Mouse (Mus musculus) kidney, embryonic 15.5 days (tissue): ENCODE results near the gene Dmgdh. TPM values are rescaled to one million over a fixed set of nuclear protein-coding genes. Genes with fewer than 3 reads are reported as not detected.

Experiments used
- ATAC-seq: fragments of 200-750 bp; cut with Nextera tagmentation; replicated peaks from 2 replicates; pipeline ENCODE4 v1.8.0; 2017; ENCODE audit warnings: moderate TSS enrichment; ENCODE audit not compliant: low FRiP score
- H3K27ac ChIP-seq: fragments of 300-500 bp; sonication (generic); 2 replicates; pipeline ENCODE4 v1.5.1; 2015; ENCODE audit warnings: mild to moderate bottlenecking, inconsistent platforms
- H3K27me3 ChIP-seq: fragments of 300-500 bp; sonication (generic); 2 replicates; pipeline ENCODE4 v1.6.1; 2015; ENCODE audit warnings: inconsistent platforms
- H3K36me3 ChIP-seq: fragments of 300-500 bp; sonication (generic); 2 replicates; pipeline ENCODE4 v1.6.1; 2015; ENCODE audit warnings: inconsistent platforms
- H3K4me1 ChIP-seq: fragments of 300-500 bp; sonication (generic); 2 replicates; pipeline ENCODE4 v1.6.1; 2015; ENCODE audit warnings: inconsistent platforms
- H3K4me2 ChIP-seq: fragments of 300-500 bp; sonication (generic); 2 replicates; pipeline ENCODE4 v1.6.1; 2015; ENCODE audit warnings: moderate library complexity, mild to moderate bottlenecking, inconsistent platforms
- H3K4me3 ChIP-seq: fragments of 300-500 bp; sonication (generic); replicated peaks from 2 replicates; pipeline ENCODE4 v1.5.1; 2015; ENCODE audit warnings: mild to moderate bottlenecking, inconsistent platforms
- H3K9ac ChIP-seq: fragments of 300-500 bp; sonication (generic); 2 replicates; pipeline ENCODE4 v1.6.1; 2015; ENCODE audit warnings: mild to moderate bottlenecking, inconsistent platforms
- H3K9me3 ChIP-seq: fragments of 300-500 bp; sonication (generic); replicated peaks from 2 replicates; pipeline ENCODE4 v1.6.1; 2016; ENCODE audit warnings: inconsistent platforms
- WGBS: fragments of 180-500 bp; shearing (Covaris S2); methylation state at CpG from one replicate; pipeline ENCODE4 v1.1.7; 2015; ENCODE audit warnings: mixed read lengths; 5-methylcytosine and 5-hydroxymethylcytosine counted together
- microRNA-seq: library from miRNA; unstranded; fragments of <30 nt; microRNA quantifications from one replicate; pipeline ENCODE4, GENCODE M21; 2016
- polyA plus RNA-seq: library from polyadenylated mRNA; unstranded; fragments of >200 nt; fragmentation: Nextera tagmentation; extraction: Ambion mirVana; gene quantifications from 2 replicates; pipeline ENCODE4 v1.2.1, GENCODE M21; 2015

Dmgdh gene
- polyA plus RNA-seq, 1 experiment from 2014 or later: 1.6 TPM

DNA sequence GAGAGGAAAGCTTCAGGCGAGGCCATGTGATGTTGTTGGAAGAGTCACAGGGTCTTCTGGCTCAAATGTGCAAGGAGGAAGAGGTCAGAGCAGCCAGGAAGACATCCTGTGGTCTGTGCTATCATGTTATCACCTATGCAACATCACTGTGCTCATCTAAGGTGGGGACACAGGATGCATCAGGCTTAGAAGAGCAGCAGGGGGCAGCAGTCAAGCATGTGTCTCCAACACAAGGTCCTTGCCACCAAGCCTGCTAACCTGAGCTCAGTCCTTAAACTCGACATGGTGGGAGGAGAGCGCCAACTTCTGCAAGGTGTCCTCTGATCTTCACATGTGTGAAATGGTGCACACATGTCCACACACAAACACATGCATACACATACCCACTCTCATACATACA is 111.1 kb downstream of the Dmgdh start:
- H3K4me2 ChIP-seq: no peak overlapping the region
- no peak overlapping the region for H3K9ac ChIP-seq
- H3K27me3 ChIP-seq: no peaks in the 10 kb centered on the region
- H3K27ac ChIP-seq: no peak overlapping the region
- no peak overlapping the region for H3K4me3 ChIP-seq
- 67% methylated on average over 3 of the region's 3 CpGs for WGBS
- no peaks in the 10 kb centered on the region for H3K9me3 ChIP-seq
- H3K4me1 ChIP-seq: 0 out of 2 replicates have a peak, but pooled peaks cover 5% of the 10 kb centered on the region
- no peak for ATAC-seq
- H3K36me3 ChIP-seq: no peaks in the 10 kb centered on the region

DNA sequence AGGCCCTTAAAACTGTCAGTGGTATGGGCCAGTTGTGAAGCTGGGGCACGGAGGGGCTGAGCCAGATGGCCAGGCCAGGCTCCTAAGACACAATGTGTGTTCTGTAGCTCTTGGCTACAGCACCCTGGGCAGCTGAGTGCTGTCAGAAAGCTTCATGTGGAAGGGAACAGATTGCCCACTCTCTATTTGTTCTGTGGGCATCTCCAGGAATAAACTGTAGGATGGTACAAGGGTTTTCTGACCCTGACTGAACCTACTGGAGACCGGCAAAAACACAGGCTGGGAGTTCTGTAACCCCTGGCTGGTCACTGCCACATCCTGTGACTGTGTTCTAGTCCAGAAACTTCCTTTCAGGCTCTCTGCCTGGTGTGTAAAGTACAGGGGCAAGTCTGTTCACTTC is 111.8 kb downstream of the Dmgdh start:
- WGBS: 65% methylated on average over 2 of the region's 2 CpGs
- H3K4me1 ChIP-seq: 0 out of 2 replicates have a peak, but pooled peaks cover 5% of the 10 kb centered on the region
- no peak for ATAC-seq

DNA sequence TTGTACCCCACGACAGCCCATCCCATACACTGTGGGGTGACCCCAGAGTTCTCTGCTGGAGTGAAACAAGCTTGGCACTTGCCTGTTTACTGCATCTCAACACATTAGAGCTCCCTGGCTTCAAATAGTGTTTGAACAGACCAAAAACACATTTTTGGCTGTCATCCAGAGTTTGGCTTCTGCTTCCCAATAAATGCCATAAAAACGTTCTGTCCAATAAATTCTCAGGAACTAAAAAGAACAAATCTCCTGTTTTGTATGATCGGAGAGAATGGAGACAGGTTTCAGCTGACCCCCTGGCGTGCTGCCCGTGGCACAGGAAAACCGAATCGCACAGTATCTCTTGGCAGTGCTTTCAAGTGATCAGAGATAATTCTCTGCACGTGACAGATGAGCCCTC is 113.4 kb downstream of the Dmgdh start:
- H3K27ac ChIP-seq: no peak overlapping the region
- H3K27me3 ChIP-seq: no peaks in the 10 kb centered on the region
- no peaks in the 10 kb centered on the region for H3K36me3 ChIP-seq
- H3K9me3 ChIP-seq: no peaks in the 10 kb centered on the region
- no peak overlapping the region for H3K4me2 ChIP-seq
- ATAC-seq: no peak
- 0 out of 2 replicates have a peak, but pooled peaks cover 5% of the 10 kb centered on the region for H3K4me1 ChIP-seq
- H3K4me3 ChIP-seq: no peak overlapping the region
- no peak overlapping the region for H3K9ac ChIP-seq
- WGBS: 47% methylated on average over 8 of the region's 8 CpGs

More for the DNA sequence above, 111.8 kb downstream of the Dmgdh start:
- Histone ChIP-seq H3K4me2 (no peak overlapping the region), H3K9ac (no peak overlapping the region), H3K9me3 (no peaks in the 10 kb centered on the region), H3K27me3 (no peaks in the 10 kb centered on the region), H3K36me3 (no peaks in the 10 kb centered on the region), H3K4me3 (no peak overlapping the region), H3K27ac (no peak overlapping the region)

DNA sequence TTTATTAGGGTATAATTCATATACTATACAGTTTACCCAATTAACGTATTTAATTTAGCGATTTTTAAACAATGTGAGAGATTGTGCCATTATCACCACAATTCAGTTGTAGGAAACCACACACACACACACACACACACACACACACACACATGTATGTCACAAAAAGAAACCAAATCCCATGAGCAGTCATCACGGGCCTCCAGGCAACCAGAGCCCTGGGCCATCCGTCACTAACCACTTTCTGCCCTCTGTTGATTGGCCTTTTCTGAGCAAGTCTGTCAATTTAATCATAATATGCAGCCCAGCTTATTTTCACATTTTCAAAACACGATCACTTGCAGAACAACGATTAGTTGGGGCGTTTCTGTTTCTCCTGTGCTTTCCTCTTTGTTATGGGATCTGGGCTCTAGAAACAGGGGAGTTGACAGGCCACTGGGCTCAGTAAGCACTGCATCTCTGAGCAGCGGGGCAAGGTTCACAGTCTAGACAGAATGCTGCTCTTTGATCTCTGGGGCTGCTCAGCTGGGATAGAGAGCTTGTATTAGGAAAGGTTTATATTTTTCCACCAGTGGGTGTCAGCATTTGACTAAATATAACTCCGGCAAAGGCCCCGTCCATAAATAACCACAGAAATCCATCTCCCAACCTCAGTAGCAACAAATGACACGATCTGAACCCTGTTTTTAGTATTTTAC is 118.9 kb downstream of the Dmgdh start:
- no peaks in the 10 kb centered on the region for H3K27me3 ChIP-seq
- H3K4me2 ChIP-seq: no peak overlapping the region
- H3K9ac ChIP-seq: no peak overlapping the region
- 0 out of 2 replicates have a peak, but pooled peaks cover 1% of the 10 kb centered on the region for H3K9me3 ChIP-seq
- H3K27ac ChIP-seq: peak overlapping the region; percentile 30; the same call in 1 of the 2 replicates
- peaks cover under 1% of the 10 kb centered on the region; the same call in 1 of the 2 replicates for H3K36me3 ChIP-seq
- 28% methylated on average over 11 of the region's 11 CpGs for WGBS
- ATAC-seq: peak; percentile 88
- H3K4me1 ChIP-seq: peaks cover 15% of the 10 kb centered on the region
- H3K4me3 ChIP-seq: no peak overlapping the region

DNA sequence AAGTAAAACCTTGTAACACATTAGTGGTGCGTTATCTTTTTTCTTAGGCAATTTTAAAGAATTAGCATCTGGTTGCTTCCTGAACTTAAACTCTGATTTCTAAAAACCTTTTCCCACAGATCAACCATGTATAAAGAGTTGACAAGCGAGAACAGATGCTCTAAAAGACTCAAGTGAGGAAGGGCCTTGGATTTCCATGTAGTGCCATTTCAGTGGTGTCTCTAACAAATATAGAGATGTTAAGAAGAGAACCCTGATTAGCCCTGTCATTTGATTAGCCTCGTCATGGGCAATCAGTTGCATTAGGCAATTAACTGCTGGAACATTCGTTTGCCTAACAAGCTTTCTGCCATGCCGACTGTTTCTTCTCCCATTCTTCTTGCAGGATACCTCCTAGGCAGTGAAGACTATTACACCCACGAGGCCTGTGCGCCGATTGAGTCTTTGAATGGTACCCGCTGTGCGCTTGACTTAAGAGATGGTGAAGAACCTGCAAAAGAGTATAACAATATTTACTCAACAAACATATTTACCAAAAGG is 119.5 kb downstream of the Dmgdh start:
- no peak for ATAC-seq
- H3K27ac ChIP-seq: no peak overlapping the region
- H3K36me3 ChIP-seq: peaks cover 6% of the 10 kb centered on the region
- H3K27me3 ChIP-seq: no peaks in the 10 kb centered on the region
- no peak overlapping the region for H3K4me3 ChIP-seq
- H3K9me3 ChIP-seq: 0 out of 2 replicates have a peak, but pooled peaks cover 5% of the 10 kb centered on the region
- H3K9ac ChIP-seq: no peak overlapping the region
- H3K4me2 ChIP-seq: no peak overlapping the region
- H3K4me1 ChIP-seq: peaks cover 15% of the 10 kb centered on the region
- WGBS: 73% methylated on average over 10 of the region's 10 CpGs

DNA sequence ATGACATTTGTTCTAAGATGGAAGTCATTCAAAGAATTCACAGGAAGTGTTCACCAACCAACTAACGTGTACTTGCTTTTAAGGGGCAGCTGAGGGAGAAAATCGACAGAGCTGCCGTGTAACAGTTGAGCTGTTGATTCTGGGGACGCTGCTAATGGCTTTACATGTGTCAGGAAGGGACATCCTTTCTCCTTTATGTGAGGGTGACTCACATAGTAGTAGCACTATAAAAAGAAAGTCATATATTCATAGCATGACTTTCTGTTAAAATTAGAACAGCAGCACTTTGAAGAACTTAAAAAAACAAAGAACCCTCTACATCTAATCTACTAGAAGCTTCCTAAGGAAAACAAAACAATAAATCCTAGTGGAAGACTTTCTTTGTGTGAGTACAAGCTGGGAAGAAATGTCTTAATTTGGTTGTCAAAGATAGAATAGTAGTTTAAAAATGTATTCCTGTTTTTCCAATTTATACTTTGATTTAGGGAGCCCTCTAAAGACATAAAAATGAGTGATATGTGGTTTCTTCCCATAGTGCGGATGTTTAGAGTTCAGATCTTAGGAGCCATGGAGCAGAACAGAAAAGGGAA is 122.9 kb downstream of the Dmgdh start:
- Histone ChIP-seq H3K4me3 (no peak overlapping the region), H3K4me1 (peaks cover 15% of the 10 kb centered on the region), H3K36me3 (peaks cover 6% of the 10 kb centered on the region), H3K4me2 (no peak overlapping the region), H3K27ac (peak overlapping the region; percentile 52), H3K27me3 (no peaks in the 10 kb centered on the region), H3K9me3 (0 out of 2 replicates have a peak, but pooled peaks cover 5% of the 10 kb centered on the region), H3K9ac (no peak overlapping the region)
- WGBS: 37% methylated on average over 5 of the region's 5 CpGs
- ATAC-seq: 0 out of 2 replicates have a peak, but pooled peaks have one; percentile 38

Small RNA genes lying within 50 kb of the gene (microRNA-seq; reads per million reads assigned to microRNA genes)
- gene Mir5624: not detected

Other genes starting within 250 kb of the Dmgdh start
- gene Jmy, start 174.6 kb upstream of the Dmgdh start, polyA plus RNA-seq: 5.3 and 6.1 TPM in 2 replicates
- gene Bhmt, start 36.5 kb upstream of the Dmgdh start, polyA plus RNA-seq: 0.86 and 1.0 TPM in 2 replicates
- 4.8 and 4.9 TPM in 2 replicates for gene Bhmt2, start 131 bp upstream of the Dmgdh start, polyA plus RNA-seq
- 12.7 and 13.9 TPM in 2 replicates for gene Arsb, start 97.2 kb downstream of the Dmgdh start, polyA plus RNA-seq